Mouse (Mus musculus): ENCODE measurements at regions not wholly inside any gene's neighbourhood (a gene's known extent, or its start where the extent isn't known, plus 50 kb on each side); places are given as distances from the start of the nearest gene placed in this dataset.

DNA sequence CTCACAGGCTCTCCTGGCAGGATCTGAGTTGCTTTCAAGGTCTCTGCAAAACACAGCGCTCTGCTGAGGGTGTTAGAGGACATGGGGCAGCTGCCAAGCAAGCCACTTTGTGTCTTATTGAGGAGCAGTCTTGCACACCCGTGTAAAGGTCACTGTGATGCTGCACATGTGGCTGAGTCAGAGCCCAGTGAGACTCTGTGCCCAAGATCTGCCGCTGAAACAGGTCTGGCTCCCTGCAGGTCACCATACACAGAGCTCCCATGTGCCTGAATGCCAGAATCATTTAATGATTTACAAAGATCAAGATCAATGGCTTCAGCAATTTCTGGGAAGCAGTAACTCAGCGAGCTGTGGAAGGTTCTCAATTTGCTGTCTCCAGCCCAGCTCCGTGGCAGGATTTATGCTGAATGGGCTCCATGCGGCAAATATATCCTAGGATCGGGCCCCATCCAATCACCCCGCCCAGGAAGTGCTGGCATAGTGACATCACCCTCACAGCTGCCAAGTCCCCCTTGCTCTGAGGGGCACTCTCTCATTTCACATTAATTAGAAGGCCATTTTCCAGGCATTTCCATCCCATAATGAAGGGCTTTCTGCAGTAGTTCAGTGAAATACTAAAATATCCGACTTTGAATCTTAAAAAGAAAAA lies 330.1 kb downstream of the H2al1j start:
- Histone ChIP-seq H3K4me1 (replicated peaks; ENCODE audit: control insufficient read depth, insufficient read depth, low read length) (no peaks in the 10 kb centered on the region), H3K27me3 (ENCODE audit: control insufficient read depth, insufficient read depth, low read length) (peaks cover 3% of the 10 kb centered on the region), H3K4me3 (ENCODE audit: low read depth, low read length) (no peak overlapping the region), H3K9ac (ENCODE audit: low read depth, low read length) (no peak overlapping the region), H3K27ac (ENCODE audit: low read depth, low read length) (no peak overlapping the region), H3K36me3 (ENCODE audit: control insufficient read depth, insufficient read depth, low read length) (no peaks in the 10 kb centered on the region), H3K4me2 (replicated peaks; ENCODE audit: low read depth, low read length) (no peak overlapping the region), H3K9me3 (ENCODE audit: control insufficient read depth, low read length) (no peaks in the 10 kb centered on the region)
- WGBS = 65% methylated on average over 9 of the region's 9 CpGs
- no peak for DNase-seq (ENCODE audit: low spot score)
- no peak for ATAC-seq (ENCODE audit: low FRiP score)

DNA sequence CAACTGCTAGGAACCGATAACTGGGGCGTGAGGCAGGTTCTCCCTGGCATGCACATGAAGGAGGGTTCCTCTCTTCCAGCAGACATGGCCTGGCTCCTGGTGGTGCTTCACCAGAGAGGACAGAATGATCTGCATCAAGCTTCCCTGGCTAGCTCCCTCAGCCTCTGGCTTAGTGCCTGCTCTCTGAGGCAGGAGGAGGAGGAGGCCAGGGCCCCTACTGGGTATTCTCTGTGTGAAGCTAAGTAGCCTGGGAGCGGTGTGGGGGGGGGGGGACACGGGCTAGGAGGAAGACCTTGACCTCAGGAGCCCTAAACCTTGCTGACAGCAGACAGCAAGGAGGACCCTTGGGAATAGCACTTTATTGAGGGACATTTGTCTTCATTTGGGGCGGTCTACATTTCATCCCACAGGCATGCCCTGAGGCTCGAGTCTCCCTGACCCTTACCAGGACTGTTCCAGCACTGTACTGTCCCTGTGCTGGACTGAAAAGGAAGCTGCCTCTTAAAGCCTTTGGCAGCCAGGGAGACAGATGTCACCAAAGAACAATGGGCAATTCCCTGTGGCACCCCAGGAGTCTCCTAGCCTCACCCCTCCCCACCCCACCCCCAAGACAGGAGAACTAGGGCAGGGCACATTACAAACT lies 335.7 kb downstream of the H2al1j start:
- H3K27me3 ChIP-seq (ENCODE audit: control insufficient read depth, insufficient read depth, low read length) = peaks cover 15% of the 10 kb centered on the region; the same call in 1 of the 2 replicates
- no peaks in the 10 kb centered on the region for H3K4me1 ChIP-seq (replicated peaks; ENCODE audit: control insufficient read depth, insufficient read depth, low read length)
- H3K27ac ChIP-seq (ENCODE audit: low read depth, low read length) = peak overlapping the region; percentile 1; the same call in 1 of the 2 replicates
- H3K36me3 ChIP-seq (ENCODE audit: control insufficient read depth, insufficient read depth, low read length) = no peaks in the 10 kb centered on the region
- no peaks in the 10 kb centered on the region for H3K9me3 ChIP-seq (ENCODE audit: control insufficient read depth, low read length)
- peak; percentile 45 for DNase-seq (ENCODE audit: low spot score)
- WGBS = 15% methylated on average over 5 of the region's 6 CpGs
- H3K4me2 ChIP-seq (replicated peaks; ENCODE audit: low read depth, low read length) = no peak overlapping the region
- no peak overlapping the region for H3K4me3 ChIP-seq (ENCODE audit: low read depth, low read length)
- no peak overlapping the region for H3K9ac ChIP-seq (ENCODE audit: low read depth, low read length)
- peak; percentile 61 for ATAC-seq (ENCODE audit: low FRiP score)

DNA sequence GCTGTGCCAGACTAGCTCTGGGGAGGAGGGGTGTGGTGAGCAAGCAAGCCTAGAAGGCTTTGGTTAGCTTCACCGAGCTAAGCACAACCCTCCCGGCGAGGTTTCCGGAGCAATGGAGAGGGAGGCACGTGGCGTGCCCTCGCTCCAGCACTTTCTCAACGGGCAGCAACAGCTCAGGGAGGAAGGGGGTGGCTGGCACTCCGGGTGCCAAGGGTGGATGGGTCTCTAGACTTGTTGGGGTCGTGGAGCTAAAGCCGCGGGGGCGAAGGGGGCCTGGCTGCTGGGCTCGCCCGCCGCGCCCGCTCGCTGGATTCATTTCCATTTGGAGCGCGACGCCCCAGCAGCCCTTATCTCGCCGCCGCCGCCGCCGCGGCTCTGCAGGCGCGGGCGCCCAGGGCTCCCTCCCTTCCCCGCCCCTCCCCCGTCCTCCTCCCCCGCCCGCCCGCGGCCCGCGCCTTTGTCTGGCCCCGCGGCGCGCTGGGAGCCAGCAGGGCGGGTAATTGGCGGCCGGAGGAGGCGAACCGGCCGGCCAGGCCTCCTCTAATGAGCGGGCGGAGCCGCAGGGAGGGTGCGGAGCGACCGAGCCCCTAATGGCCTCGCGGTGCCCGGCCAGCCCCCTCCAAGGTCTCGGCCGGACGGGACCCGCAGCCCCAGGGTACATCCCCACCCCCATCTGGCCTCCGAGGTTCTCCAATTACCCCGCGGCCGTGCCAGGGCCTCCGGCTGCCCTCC lies 336.9 kb downstream of the H2al1j start:
- Histone ChIP-seq H3K36me3 (ENCODE audit: control insufficient read depth, insufficient read depth, low read length) (no peaks in the 10 kb centered on the region), H3K27me3 (ENCODE audit: control insufficient read depth, insufficient read depth, low read length) (peaks cover 15% of the 10 kb centered on the region; the same call in 1 of the 2 replicates), H3K4me2 (replicated peaks; ENCODE audit: low read depth, low read length) (peak overlapping the region; percentile 49), H3K4me1 (replicated peaks; ENCODE audit: control insufficient read depth, insufficient read depth, low read length) (no peaks in the 10 kb centered on the region), H3K9ac (ENCODE audit: low read depth, low read length) (peak overlapping the region; percentile 69), H3K27ac (ENCODE audit: low read depth, low read length) (peak overlapping the region; percentile 88), H3K4me3 (ENCODE audit: low read depth, low read length) (peak overlapping the region; percentile 32), H3K9me3 (ENCODE audit: control insufficient read depth, low read length) (no peaks in the 10 kb centered on the region)
- WGBS = 7% methylated on average over 24 of the region's 68 CpGs
- peak; percentile 75 for DNase-seq (ENCODE audit: low spot score)
- ATAC-seq (ENCODE audit: low FRiP score) = peak; percentile 85

DNA sequence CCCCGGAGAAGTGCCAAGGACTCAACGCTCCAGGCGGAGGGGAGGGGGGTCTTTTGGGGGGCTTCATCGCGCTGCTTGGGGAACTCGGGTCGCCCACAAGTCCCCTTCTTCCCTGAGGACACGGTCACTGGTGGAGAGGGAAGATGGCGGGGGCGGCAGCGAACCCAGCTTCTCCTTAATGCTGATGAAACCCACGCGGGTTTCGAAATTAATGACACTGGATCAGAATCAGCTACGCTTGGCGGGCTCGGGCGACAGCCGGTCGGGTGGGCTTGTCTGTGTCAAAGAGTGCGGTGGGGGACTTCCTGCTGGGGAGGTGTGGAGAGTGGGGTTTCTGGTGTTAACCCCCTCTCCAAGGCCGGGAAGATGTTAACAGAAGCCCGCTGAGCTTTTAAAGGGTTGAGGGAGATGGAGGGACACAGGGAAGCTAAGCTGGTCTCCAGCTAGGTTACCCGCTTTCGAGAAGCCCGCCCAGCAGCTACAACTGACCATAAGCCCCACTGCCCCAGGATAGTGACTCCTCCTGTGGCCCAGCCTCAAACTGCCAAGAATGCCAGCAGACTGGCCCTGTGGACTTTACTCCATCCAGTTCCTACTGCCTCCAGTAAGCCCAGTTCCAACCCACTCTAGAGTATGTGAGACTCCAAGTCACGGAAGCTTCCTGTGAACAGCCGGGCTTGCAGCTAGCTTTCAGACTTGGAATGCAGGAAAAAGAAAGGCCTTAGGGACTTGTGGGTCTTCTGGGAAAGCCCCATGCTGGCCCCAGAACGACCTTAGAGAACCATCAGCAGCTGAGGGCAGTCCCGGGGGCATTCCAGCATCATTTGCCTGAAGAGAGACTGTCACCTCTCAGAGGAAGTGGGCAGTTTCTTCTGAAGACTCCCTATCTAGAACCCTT lies 337.7 kb downstream of the H2al1j start:
- peak overlapping the region; percentile 88 for H3K27ac ChIP-seq (ENCODE audit: low read depth, low read length)
- DNase-seq (ENCODE audit: low spot score) (peak; percentile 35), ATAC-seq (ENCODE audit: low FRiP score) (no peak)
- H3K9me3 ChIP-seq (ENCODE audit: control insufficient read depth, low read length) = no peaks in the 10 kb centered on the region
- H3K4me2 ChIP-seq (replicated peaks; ENCODE audit: low read depth, low read length) = peak overlapping the region; percentile 49
- H3K9ac ChIP-seq (ENCODE audit: low read depth, low read length) = peak overlapping the region; percentile 69
- 15% methylated on average over 28 of the region's 30 CpGs for WGBS
- H3K4me1 ChIP-seq (replicated peaks; ENCODE audit: control insufficient read depth, insufficient read depth, low read length) = no peaks in the 10 kb centered on the region
- H3K36me3 ChIP-seq (ENCODE audit: control insufficient read depth, insufficient read depth, low read length) = no peaks in the 10 kb centered on the region
- peak overlapping the region; percentile 32 for H3K4me3 ChIP-seq (ENCODE audit: low read depth, low read length)
- H3K27me3 ChIP-seq (ENCODE audit: control insufficient read depth, insufficient read depth, low read length) = peaks cover 12% of the 10 kb centered on the region; the same call in 1 of the 2 replicates

DNA sequence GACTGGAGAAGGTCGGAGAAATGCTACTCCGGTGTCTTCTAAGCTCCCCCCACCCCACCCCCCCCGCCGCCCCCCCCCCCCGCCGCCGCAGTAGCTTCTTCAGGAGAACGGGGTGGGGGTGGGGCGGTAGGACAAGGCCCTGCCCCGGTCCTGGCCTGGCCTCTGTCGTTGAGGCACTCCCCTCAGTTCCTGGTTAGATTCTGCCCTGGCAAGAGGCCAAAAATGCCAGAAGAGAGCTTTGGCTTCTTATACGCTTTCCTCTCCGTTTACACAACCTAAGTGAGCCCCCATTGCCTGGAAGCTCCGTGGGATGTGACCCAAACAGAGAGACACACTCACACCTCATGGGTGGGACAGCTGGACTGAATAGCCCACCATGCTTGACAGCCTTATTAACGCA lies 338.9 kb downstream of the H2al1j start:
- Histone ChIP-seq H3K27me3 (ENCODE audit: control insufficient read depth, insufficient read depth, low read length) (peaks cover 12% of the 10 kb centered on the region; the same call in 1 of the 2 replicates), H3K4me2 (replicated peaks; ENCODE audit: low read depth, low read length) (no peak overlapping the region), H3K4me3 (ENCODE audit: low read depth, low read length) (no peak overlapping the region), H3K9me3 (ENCODE audit: control insufficient read depth, low read length) (no peaks in the 10 kb centered on the region), H3K36me3 (ENCODE audit: control insufficient read depth, insufficient read depth, low read length) (no peaks in the 10 kb centered on the region), H3K27ac (ENCODE audit: low read depth, low read length) (no peak overlapping the region), H3K9ac (ENCODE audit: low read depth, low read length) (no peak overlapping the region), H3K4me1 (replicated peaks; ENCODE audit: control insufficient read depth, insufficient read depth, low read length) (no peaks in the 10 kb centered on the region)
- WGBS = 20% methylated on average over 9 of the region's 15 CpGs
- ATAC-seq (ENCODE audit: low FRiP score) = no peak
- peak; percentile 27 for DNase-seq (ENCODE audit: low spot score)

DNA sequence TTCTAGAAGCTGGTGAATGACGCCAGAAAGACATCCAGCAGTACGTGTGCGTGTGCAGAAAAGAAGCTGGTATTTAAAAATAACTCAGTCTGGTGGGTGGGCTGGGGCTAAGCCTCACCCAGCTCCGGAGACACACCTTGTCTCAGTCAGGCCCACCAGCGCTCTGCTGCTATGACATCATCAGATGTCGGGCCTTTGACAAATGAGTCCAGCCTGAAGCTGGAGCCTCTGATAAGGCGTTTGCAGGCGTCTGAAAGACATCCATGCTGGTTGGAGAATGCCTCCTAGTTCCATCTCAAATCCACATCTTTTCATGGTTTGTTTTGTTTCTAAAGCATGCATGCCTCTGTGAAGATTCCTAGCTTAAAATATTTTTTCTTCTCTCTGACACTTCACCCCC lies 344.2 kb downstream of the H2al1j start:
- H3K9me3 ChIP-seq (ENCODE audit: control insufficient read depth, low read length) = no peaks in the 10 kb centered on the region
- no peaks in the 10 kb centered on the region for H3K36me3 ChIP-seq (ENCODE audit: control insufficient read depth, insufficient read depth, low read length)
- ATAC-seq (ENCODE audit: low FRiP score) (no peak), DNase-seq (ENCODE audit: low spot score) (no peak)
- H3K27ac ChIP-seq (ENCODE audit: low read depth, low read length) = no peak overlapping the region
- no peaks in the 10 kb centered on the region; the same call in none of the 2 replicates for H3K27me3 ChIP-seq (ENCODE audit: control insufficient read depth, insufficient read depth, low read length)
- no peaks in the 10 kb centered on the region for H3K4me1 ChIP-seq (replicated peaks; ENCODE audit: control insufficient read depth, insufficient read depth, low read length)
- 62% methylated on average over 8 of the region's 8 CpGs for WGBS
- no peak overlapping the region for H3K4me2 ChIP-seq (replicated peaks; ENCODE audit: low read depth, low read length)
- H3K4me3 ChIP-seq (ENCODE audit: low read depth, low read length) = no peak overlapping the region
- no peak overlapping the region for H3K9ac ChIP-seq (ENCODE audit: low read depth, low read length)

DNA sequence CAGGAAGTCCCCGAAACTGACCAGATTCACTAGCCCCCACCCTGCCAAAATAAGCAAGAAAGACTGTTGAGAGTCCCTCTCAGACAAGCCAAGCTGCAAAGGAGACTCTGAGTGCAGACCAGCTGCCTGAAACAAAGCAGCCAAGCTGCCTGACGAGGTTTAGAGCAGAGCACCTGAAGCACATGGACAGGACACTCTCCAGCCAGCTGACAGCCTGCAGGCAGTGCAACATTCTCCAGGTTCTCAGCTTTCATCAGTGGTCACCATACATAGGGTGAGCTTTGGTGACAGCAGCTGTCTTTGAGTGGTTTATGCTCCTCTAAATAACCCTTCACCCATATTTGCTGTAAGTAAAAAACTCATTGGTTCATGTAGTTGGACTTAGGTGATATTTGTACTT lies 350.5 kb downstream of the H2al1j start:
- Histone ChIP-seq H3K4me3 (ENCODE audit: low read depth, low read length) (no peak overlapping the region), H3K27me3 (ENCODE audit: control insufficient read depth, insufficient read depth, low read length) (peaks cover 2% of the 10 kb centered on the region; the same call in 1 of the 2 replicates), H3K36me3 (ENCODE audit: control insufficient read depth, insufficient read depth, low read length) (no peaks in the 10 kb centered on the region), H3K9ac (ENCODE audit: low read depth, low read length) (no peak overlapping the region), H3K27ac (ENCODE audit: low read depth, low read length) (no peak overlapping the region), H3K4me2 (replicated peaks; ENCODE audit: low read depth, low read length) (no peak overlapping the region), H3K9me3 (ENCODE audit: control insufficient read depth, low read length) (no peaks in the 10 kb centered on the region), H3K4me1 (replicated peaks; ENCODE audit: control insufficient read depth, insufficient read depth, low read length) (no peaks in the 10 kb centered on the region)
- 73% methylated on average over 2 of the region's 2 CpGs for WGBS
- ATAC-seq (ENCODE audit: low FRiP score) (no peak), DNase-seq (ENCODE audit: low spot score) (no peak)

DNA sequence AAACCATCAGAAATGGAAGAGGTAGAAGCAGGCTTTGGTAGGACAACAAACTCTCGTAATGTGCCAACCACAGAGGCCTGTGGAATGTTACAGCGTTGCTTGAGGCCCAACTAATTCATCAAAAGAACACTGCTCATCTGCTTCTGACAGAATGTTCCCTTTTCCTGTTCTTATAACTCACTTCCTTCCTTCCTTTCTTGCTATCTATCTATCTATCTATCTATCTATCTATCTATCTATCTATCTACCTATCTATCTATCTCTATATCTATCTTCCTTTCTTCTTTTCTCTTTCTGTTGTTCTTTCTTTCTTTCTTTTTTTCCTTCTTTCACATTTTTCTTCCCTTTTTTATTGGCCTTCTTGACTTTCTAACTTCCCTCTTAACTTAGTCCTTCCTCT lies 353.7 kb downstream of the H2al1j start:
- H3K4me3 ChIP-seq (ENCODE audit: low read depth, low read length) = no peak overlapping the region
- no peaks in the 10 kb centered on the region for H3K36me3 ChIP-seq (ENCODE audit: control insufficient read depth, insufficient read depth, low read length)
- H3K4me2 ChIP-seq (replicated peaks; ENCODE audit: low read depth, low read length) = no peak overlapping the region
- DNase-seq (ENCODE audit: low spot score) = no peak
- H3K27ac ChIP-seq (ENCODE audit: low read depth, low read length) = no peak overlapping the region
- H3K27me3 ChIP-seq (ENCODE audit: control insufficient read depth, insufficient read depth, low read length) = peaks cover 2% of the 10 kb centered on the region; the same call in 1 of the 2 replicates
- no peaks in the 10 kb centered on the region for H3K4me1 ChIP-seq (replicated peaks; ENCODE audit: control insufficient read depth, insufficient read depth, low read length)
- H3K9me3 ChIP-seq (ENCODE audit: control insufficient read depth, low read length) = no peaks in the 10 kb centered on the region
- 84% methylated on average over 2 of the region's 2 CpGs for WGBS
- ATAC-seq (ENCODE audit: low FRiP score) = no peak
- no peak overlapping the region for H3K9ac ChIP-seq (ENCODE audit: low read depth, low read length)
